Mouse (Mus musculus) small intestine, adult 2 months (tissue): ENCODE measurements around the gene R3hdml.

Experiments
- CTCF ChIP-seq: fragments of 200-500 bp; IDR thresholded peaks from 2 replicates; pipeline ENCODE4 v1.5.1; 2012; ENCODE audit warnings: low read depth, mild to moderate bottlenecking, control low read depth, inconsistent platforms, low read length, moderate library complexity, mixed read lengths; ENCODE audit not compliant: insufficient replicate concordance, insufficient read length; ENCODE audit errors: extremely low read depth
- POLR2A ChIP-seq: fragments of 200-500 bp; IDR thresholded peaks from 2 replicates; pipeline ENCODE4 v1.6.1; 2012; ENCODE audit warnings: low read depth, mild to moderate bottlenecking, control low read depth, inconsistent platforms, low read length, moderate library complexity

GRCm38 (mm10) chr2:163490656-163491055 lies 1.5 kb upstream of the R3hdml start:
- TF ChIP-seq POLR2A (no peak), CTCF (no peak)
